Mouse (Mus musculus): ENCODE measurements around the gene Sptbn4. TPM values are rescaled to one million over a fixed set of nuclear protein-coding genes. Genes with fewer than 3 reads are reported as not detected.

The Sptbn4 gene
- polyA plus RNA-seq, 1 experiment from 2014 or later = 0.21 TPM

GRCm38 (mm10) chr7:27328161-27328560, 119.3 kb downstream of the Sptbn4 start:
- Histone ChIP-seq H3K27me3 (peaks cover 28% of the 10 kb centered on the region), H3K36me3 (peaks cover 12% of the 10 kb centered on the region; the same call in 1 of the 2 replicates), H3K4me2 (no peak overlapping the region), H3K9ac (no peak overlapping the region), H3K4me1 (peaks cover 59% of the 10 kb centered on the region), H3K27ac (no peak overlapping the region), H3K4me3 (no peak overlapping the region), H3K9me3 (no peaks in the 10 kb centered on the region)
- WGBS = 79% methylated on average over 11 of the region's 11 CpGs
- ATAC-seq (ENCODE audit: borderline replicate concordance, extremely low read depth, low FRiP score, low TSS enrichment) = no peak

GRCm38 (mm10) chr7:27327500-27327899, 120.0 kb downstream of the Sptbn4 start:
- whole genome bisulfite sequencing = 93% methylated on average over 8 of the region's 8 CpGs
- no peak for ATAC-seq (ENCODE audit: borderline replicate concordance, extremely low read depth, low FRiP score, low TSS enrichment)

GRCm38 (mm10) chr7:27326101-27326880, 121.2 kb downstream of the Sptbn4 start:
- 48% methylated on average over 34 of the region's 34 CpGs for WGBS
- Histone ChIP-seq H3K27ac (peak overlapping the region; percentile 20; the same call in 1 of the 2 replicates), H3K4me1 (peaks cover 41% of the 10 kb centered on the region), H3K36me3 (peaks cover 19% of the 10 kb centered on the region; the same call in 1 of the 2 replicates), H3K4me2 (peak overlapping the region; percentile 49), H3K9me3 (no peaks in the 10 kb centered on the region), H3K4me3 (peak overlapping the region; percentile 30), H3K9ac (0 out of 2 replicates have a peak overlapping the region, but pooled peaks have one; percentile 17), H3K27me3 (peaks cover 25% of the 10 kb centered on the region)
- 0 out of 2 replicates have a peak, but pooled peaks have one; percentile 6 for ATAC-seq (ENCODE audit: borderline replicate concordance, extremely low read depth, low FRiP score, low TSS enrichment)

More at GRCm38 (mm10) chr7:27327500-27327899, 120.0 kb downstream of the Sptbn4 start:
- Histone ChIP-seq H3K4me3 (no peak overlapping the region), H3K36me3 (peaks cover 16% of the 10 kb centered on the region; the same call in 1 of the 2 replicates), H3K4me2 (no peak overlapping the region), H3K9ac (no peak overlapping the region), H3K4me1 (peaks cover 52% of the 10 kb centered on the region), H3K27me3 (peaks cover 25% of the 10 kb centered on the region), H3K27ac (no peak overlapping the region), H3K9me3 (no peaks in the 10 kb centered on the region)

GRCm38 (mm10) chr7:27325697-27326096, 121.8 kb downstream of the Sptbn4 start:
- peak overlapping the region; percentile 30 for H3K4me3 ChIP-seq
- peak overlapping the region; percentile 20; the same call in 1 of the 2 replicates for H3K27ac ChIP-seq
- H3K27me3 ChIP-seq = peaks cover 25% of the 10 kb centered on the region
- H3K36me3 ChIP-seq = peaks cover 19% of the 10 kb centered on the region; the same call in 1 of the 2 replicates
- H3K4me2 ChIP-seq = peak overlapping the region; percentile 49
- 5% methylated on average over 24 of the region's 24 CpGs for WGBS
- H3K9ac ChIP-seq = peak overlapping the region; percentile 17; the same call in 1 of the 2 replicates
- no peaks in the 10 kb centered on the region for H3K9me3 ChIP-seq
- peak; percentile 72 for ATAC-seq (ENCODE audit: borderline replicate concordance, extremely low read depth, low FRiP score, low TSS enrichment)
- peaks cover 38% of the 10 kb centered on the region for H3K4me1 ChIP-seq

- Histone ChIP-seq H3K4me1 (peaks cover 31% of the 10 kb centered on the region), H3K27me3 (peaks cover 25% of the 10 kb centered on the region), H3K4me3 (no peak overlapping the region), H3K27ac (no peak overlapping the region), H3K36me3 (peaks cover 19% of the 10 kb centered on the region; the same call in 1 of the 2 replicates), H3K9ac (no peak overlapping the region), H3K9me3 (no peaks in the 10 kb centered on the region), H3K4me2 (peak overlapping the region; percentile 49)
- ATAC-seq (ENCODE audit: borderline replicate concordance, extremely low read depth, low FRiP score, low TSS enrichment) = no peak
- WGBS = 50% methylated on average over 19 of the region's 20 CpGs
Observed at GRCm38 (mm10) chr7:27324928-27325327, 122.6 kb downstream of the Sptbn4 start.

- 90% methylated on average over 11 of the region's 11 CpGs for WGBS
- no peak for ATAC-seq (ENCODE audit: borderline replicate concordance, extremely low read depth, low FRiP score, low TSS enrichment)
- H3K9ac ChIP-seq = no peak overlapping the region
- H3K4me1 ChIP-seq = peaks cover 24% of the 10 kb centered on the region
- no peak overlapping the region for H3K27ac ChIP-seq
- peaks cover 25% of the 10 kb centered on the region for H3K27me3 ChIP-seq
- H3K36me3 ChIP-seq = peaks cover 26% of the 10 kb centered on the region; the same call in 1 of the 2 replicates
- H3K4me2 ChIP-seq = no peak overlapping the region
- H3K9me3 ChIP-seq = no peaks in the 10 kb centered on the region
- no peak overlapping the region for H3K4me3 ChIP-seq
Observed at GRCm38 (mm10) chr7:27324161-27324560, 123.3 kb downstream of the Sptbn4 start.

- Histone ChIP-seq H3K4me1 (peaks cover 16% of the 10 kb centered on the region), H3K27ac (no peak overlapping the region), H3K27me3 (peaks cover 19% of the 10 kb centered on the region), H3K4me3 (no peak overlapping the region), H3K4me2 (no peak overlapping the region), H3K9me3 (no peaks in the 10 kb centered on the region), H3K9ac (no peak overlapping the region), H3K36me3 (peaks cover 27% of the 10 kb centered on the region; the same call in 1 of the 2 replicates)
- ATAC-seq (ENCODE audit: borderline replicate concordance, extremely low read depth, low FRiP score, low TSS enrichment) = no peak
- WGBS = 93% methylated on average over 5 of the region's 5 CpGs
Observed at GRCm38 (mm10) chr7:27323001-27323400, 124.5 kb downstream of the Sptbn4 start.

GRCm38 (mm10) chr7:27322291-27322690, 125.2 kb downstream of the Sptbn4 start:
- no peak overlapping the region for H3K4me3 ChIP-seq
- no peaks in the 10 kb centered on the region for H3K9me3 ChIP-seq
- peaks cover 16% of the 10 kb centered on the region for H3K4me1 ChIP-seq
- ATAC-seq (ENCODE audit: borderline replicate concordance, extremely low read depth, low FRiP score, low TSS enrichment) = no peak
- peaks cover 12% of the 10 kb centered on the region for H3K27me3 ChIP-seq
- no peak overlapping the region for H3K9ac ChIP-seq
- H3K36me3 ChIP-seq = peaks cover 24% of the 10 kb centered on the region
- 25% methylated on average over 13 of the region's 13 CpGs for whole genome bisulfite sequencing
- H3K27ac ChIP-seq = no peak overlapping the region
- H3K4me2 ChIP-seq = no peak overlapping the region; the same call in 1 of the 2 replicates

GRCm38 (mm10) chr7:27319411-27319810, 128.1 kb downstream of the Sptbn4 start:
- Histone ChIP-seq H3K9ac (no peak overlapping the region), H3K9me3 (no peaks in the 10 kb centered on the region; the same call in 1 of the 2 replicates), H3K27me3 (no peaks in the 10 kb centered on the region), H3K4me2 (no peak overlapping the region), H3K36me3 (peaks cover 29% of the 10 kb centered on the region), H3K4me1 (no peaks in the 10 kb centered on the region), H3K4me3 (no peak overlapping the region), H3K27ac (no peak overlapping the region)
- 89% methylated on average over 22 of the region's 22 CpGs for WGBS
- no peak for ATAC-seq (ENCODE audit: borderline replicate concordance, extremely low read depth, low FRiP score, low TSS enrichment)

- Histone ChIP-seq H3K4me1 (peaks cover 3% of the 10 kb centered on the region; the same call in 1 of the 2 replicates), H3K9me3 (peaks cover 4% of the 10 kb centered on the region; the same call in 1 of the 2 replicates), H3K4me3 (no peak overlapping the region), H3K36me3 (peaks cover 38% of the 10 kb centered on the region), H3K27ac (no peak overlapping the region), H3K9ac (no peak overlapping the region), H3K27me3 (no peaks in the 10 kb centered on the region), H3K4me2 (no peak overlapping the region)
- WGBS = 48% methylated on average over 7 of the region's 7 CpGs
- ATAC-seq (ENCODE audit: borderline replicate concordance, extremely low read depth, low FRiP score, low TSS enrichment) = 0 out of 2 replicates have a peak, but pooled peaks have one; percentile 10
Observed at GRCm38 (mm10) chr7:27315958-27316357, 131.5 kb downstream of the Sptbn4 start.

GRCm38 (mm10) chr7:27314393-27314792, 133.1 kb downstream of the Sptbn4 start:
- Histone ChIP-seq H3K9me3 (peaks cover 4% of the 10 kb centered on the region; the same call in 1 of the 2 replicates), H3K4me3 (no peak overlapping the region), H3K4me2 (no peak overlapping the region), H3K36me3 (peaks cover 33% of the 10 kb centered on the region), H3K4me1 (peaks cover 13% of the 10 kb centered on the region), H3K27ac (no peak overlapping the region), H3K27me3 (no peaks in the 10 kb centered on the region), H3K9ac (no peak overlapping the region)
- 90% methylated on average over 3 of the region's 3 CpGs for WGBS
- no peak for ATAC-seq (ENCODE audit: borderline replicate concordance, extremely low read depth, low FRiP score, low TSS enrichment)
